Mouse (Mus musculus): Measurements from ENCODE around the gene Cic.

DNA sequence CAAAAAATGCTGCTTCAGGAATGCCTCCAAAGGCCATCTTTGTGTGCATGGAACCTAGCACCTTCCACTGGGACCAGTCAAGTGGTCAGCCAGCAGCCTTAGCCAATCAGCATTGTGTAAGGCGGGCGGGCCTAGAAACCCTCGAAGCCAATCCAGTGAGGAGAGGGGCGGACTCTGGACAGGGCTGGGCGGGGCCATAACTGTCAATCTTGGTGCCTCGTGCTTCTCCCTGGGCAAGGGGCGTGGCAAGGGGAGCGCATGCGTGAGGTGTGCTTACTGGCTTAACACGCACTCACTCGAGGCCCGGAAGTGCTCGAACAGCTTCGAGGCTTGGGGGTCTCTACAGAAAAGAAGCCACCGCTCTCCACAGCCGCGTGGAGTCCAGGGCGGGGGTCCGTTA, 33.6 kb downstream of the Cic start, which contains the start of gene Prr19:
- TF ChIP-seq CTCF (IDR thresholded peaks at IDR 0.05; ENCODE audit: control insufficient read depth, insufficient read depth, low read length) (no peak), POLR2A (IDR thresholded peaks at IDR 0.05; ENCODE audit: borderline replicate concordance, control insufficient read depth, low read depth, low read length) (no peak)
